Mouse (Mus musculus): Measurements from ENCODE around the gene Cdcp1. TPM values are rescaled to one million over a fixed set of nuclear protein-coding genes. Genes with fewer than 3 reads are reported as not detected.

The Cdcp1 gene
- polyA plus RNA-seq, 1 experiment: not detected

DNA sequence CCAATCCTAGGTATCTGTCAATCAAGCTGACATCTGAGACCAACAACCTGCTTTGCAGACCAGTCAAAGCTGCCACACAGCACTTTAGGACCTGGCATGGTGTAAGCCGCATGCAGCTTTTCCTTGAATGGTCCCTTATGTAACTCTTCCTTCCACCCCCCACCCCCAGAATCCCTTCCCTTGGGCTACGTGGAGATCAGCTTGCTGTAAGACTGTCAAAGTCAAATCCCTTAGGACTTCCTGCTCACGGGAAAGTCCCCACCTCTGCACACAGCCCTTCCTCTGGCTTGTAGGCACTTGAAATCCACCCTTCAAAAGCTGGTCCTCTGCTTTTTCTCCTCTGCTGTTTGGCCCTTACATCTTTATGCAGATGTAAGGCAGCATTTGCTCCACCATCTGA lies 19.8 kb upstream of the Cdcp1 start:
- no peaks in the 10 kb centered on the region for H3K79me2 ChIP-seq (ENCODE audit: control insufficient read depth, insufficient read depth)
- no peak overlapping the region for H3ac ChIP-seq (ENCODE audit: control insufficient read depth, insufficient read length)
- H3K36me3 ChIP-seq (ENCODE audit: control insufficient read depth, insufficient read depth): no peaks in the 10 kb centered on the region
- no peak overlapping the region for H3K4me3 ChIP-seq
- TF ChIP-seq TCF12 (IDR thresholded peaks at IDR 0.05; ENCODE audit: insufficient read depth, poor library complexity, severe bottlenecking) (no peak), POLR2A (IDR thresholded peaks at IDR 0.05; ENCODE audit: insufficient read length, low read depth) (no peak), USF1 (IDR thresholded peaks at IDR 0.05; ENCODE audit: low read depth) (no peak), REST (IDR thresholded peaks at IDR 0.05; ENCODE audit: insufficient read depth, insufficient read length) (no peak), SRF (IDR thresholded peaks at IDR 0.05; ENCODE audit: control insufficient read depth, insufficient read length, low read depth) (no peak)
- no peaks in the 10 kb centered on the region for H3K27me3 ChIP-seq (ENCODE audit: control insufficient read depth, insufficient read depth, insufficient read length)
- H3K4me2 ChIP-seq (ENCODE audit: low read depth): no peak overlapping the region

DNA sequence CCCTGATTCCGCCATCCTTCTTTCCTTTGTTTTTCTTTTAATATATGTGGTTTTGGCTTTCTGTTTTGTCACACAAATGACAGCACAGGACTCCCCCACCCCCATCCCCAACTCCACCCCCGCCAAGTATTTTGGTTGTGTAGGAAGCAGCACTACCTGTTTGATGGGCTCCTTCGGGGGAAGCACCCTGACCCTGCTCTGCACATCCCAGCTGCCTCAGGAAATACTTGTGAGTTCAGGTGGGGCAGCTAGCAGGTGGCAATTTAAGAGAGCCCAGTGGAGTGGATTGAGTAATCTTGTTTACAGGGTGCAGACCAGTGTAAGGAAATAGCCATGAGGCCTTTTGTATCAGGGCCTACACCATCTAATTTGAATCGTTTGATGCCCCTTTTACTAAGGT lies 14.0 kb upstream of the Cdcp1 start:
- no peak overlapping the region for H3K4me3 ChIP-seq
- H3ac ChIP-seq (ENCODE audit: control insufficient read depth, insufficient read length): no peak overlapping the region
- H3K36me3 ChIP-seq (ENCODE audit: control insufficient read depth, insufficient read depth): no peaks in the 10 kb centered on the region
- H3K79me2 ChIP-seq (ENCODE audit: control insufficient read depth, insufficient read depth): no peaks in the 10 kb centered on the region
- TF ChIP-seq MAX (IDR thresholded peaks at IDR 0.05; ENCODE audit: low read depth) (no peak), TCF3 (IDR thresholded peaks at IDR 0.05; ENCODE audit: insufficient read length, low read depth) (no peak), E2F4 (IDR thresholded peaks at IDR 0.05; ENCODE audit: insufficient read depth) (no peak), CEBPB (IDR thresholded peaks at IDR 0.05; ENCODE audit: insufficient read depth, poor library complexity, severe bottlenecking) (no peak), REST (IDR thresholded peaks at IDR 0.05; ENCODE audit: insufficient read depth, insufficient read length) (no peak), POLR2AphosphoS2 (IDR thresholded peaks at IDR 0.05; ENCODE audit: insufficient read length, low read depth) (no peak), POLR2A (IDR thresholded peaks at IDR 0.05; ENCODE audit: insufficient read length, low read depth) (no peak)
- no peak overlapping the region for H3K4me2 ChIP-seq (ENCODE audit: low read depth)
- H3K27me3 ChIP-seq (ENCODE audit: control insufficient read depth, insufficient read depth, insufficient read length): no peaks in the 10 kb centered on the region

DNA sequence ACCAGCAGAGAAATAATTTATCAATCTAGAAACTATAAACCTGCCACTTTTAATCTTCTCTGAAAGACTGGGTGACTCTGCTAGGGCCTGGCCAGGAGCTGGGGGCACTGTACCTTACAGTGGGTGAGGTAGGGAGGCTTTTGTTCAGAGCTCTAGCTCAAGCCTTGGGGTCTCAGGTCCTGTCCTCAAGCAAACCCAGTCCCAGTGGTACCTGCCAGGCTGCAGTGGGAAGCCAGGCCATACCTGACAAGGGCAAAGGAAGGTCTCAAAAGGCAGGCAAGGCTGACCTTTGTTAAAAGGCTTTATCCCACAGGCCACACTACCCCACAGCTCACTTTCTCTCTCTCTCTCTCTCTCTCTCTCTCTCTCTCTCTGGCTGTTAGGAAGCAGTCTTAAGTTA lies 12.8 kb upstream of the Cdcp1 start:
- Histone ChIP-seq H3K4me3 (no peak overlapping the region), H3K27me3 (ENCODE audit: control insufficient read depth, insufficient read depth, insufficient read length) (no peaks in the 10 kb centered on the region), H3K36me3 (ENCODE audit: control insufficient read depth, insufficient read depth) (no peaks in the 10 kb centered on the region), H3ac (ENCODE audit: control insufficient read depth, insufficient read length) (no peak overlapping the region), H3K79me2 (ENCODE audit: control insufficient read depth, insufficient read depth) (no peaks in the 10 kb centered on the region), H3K4me2 (ENCODE audit: low read depth) (no peak overlapping the region)
- TF ChIP-seq CEBPB (IDR thresholded peaks at IDR 0.05; ENCODE audit: insufficient read depth, poor library complexity, severe bottlenecking) (no peak), MYOD1 (IDR thresholded peaks at IDR 0.05; ENCODE audit: control insufficient read depth in 1 of 3, insufficient read length in 2 of 3, low read depth in 2 of 3) (no peak), TCF3 (IDR thresholded peaks at IDR 0.05; ENCODE audit: insufficient read length, low read depth) (no peak), POLR2A (IDR thresholded peaks at IDR 0.05; ENCODE audit: insufficient read length, low read depth) (no peak), USF1 (IDR thresholded peaks at IDR 0.05; ENCODE audit: low read depth) (no peak), TCF12 (IDR thresholded peaks at IDR 0.05; ENCODE audit: insufficient read depth, poor library complexity, severe bottlenecking) (no peak), POLR2AphosphoS2 (IDR thresholded peaks at IDR 0.05; ENCODE audit: insufficient read length, low read depth) (no peak), SRF (IDR thresholded peaks at IDR 0.05; ENCODE audit: control insufficient read depth, insufficient read length, low read depth) (no peak)

- no peak for TF ChIP-seq MYOG (IDR thresholded peaks at IDR 0.05; ENCODE audit: control insufficient read depth in 1 of 3, insufficient read depth in 1 of 3, insufficient read length in 2 of 3, low read depth in 2 of 3)
- no peak for TF ChIP-seq TCF12 (IDR thresholded peaks at IDR 0.05; ENCODE audit: insufficient read depth, poor library complexity, severe bottlenecking)
- TF ChIP-seq E2F4 (IDR thresholded peaks at IDR 0.05; ENCODE audit: insufficient read depth): no peak
- TF ChIP-seq REST (IDR thresholded peaks at IDR 0.05; ENCODE audit: insufficient read depth, insufficient read length): no peak
- TF ChIP-seq SRF (IDR thresholded peaks at IDR 0.05; ENCODE audit: control insufficient read depth, insufficient read length, low read depth): no peak
- TF ChIP-seq MYOD1 (IDR thresholded peaks at IDR 0.05; ENCODE audit: control insufficient read depth in 1 of 3, insufficient read length in 2 of 3, low read depth in 2 of 3): no peak
- TF ChIP-seq POLR2AphosphoS2 (IDR thresholded peaks at IDR 0.05; ENCODE audit: insufficient read length, low read depth): no peak
- no peak for TF ChIP-seq CEBPB (IDR thresholded peaks at IDR 0.05; ENCODE audit: insufficient read depth, poor library complexity, severe bottlenecking)
- TF ChIP-seq TCF3 (IDR thresholded peaks at IDR 0.05; ENCODE audit: insufficient read length, low read depth): no peak
- TF ChIP-seq POLR2A (IDR thresholded peaks at IDR 0.05; ENCODE audit: insufficient read length, low read depth): no peak
- TF ChIP-seq MAX (IDR thresholded peaks at IDR 0.05; ENCODE audit: low read depth): no peak
- TF ChIP-seq USF1 (IDR thresholded peaks at IDR 0.05; ENCODE audit: low read depth): no peak
- H3K27me3 ChIP-seq (ENCODE audit: control insufficient read depth, insufficient read depth, insufficient read length): no peaks in the 10 kb centered on the region
- no peaks in the 10 kb centered on the region for H3K79me2 ChIP-seq (ENCODE audit: control insufficient read depth, insufficient read depth)
- H3K4me3 ChIP-seq: no peak overlapping the region
- no peak overlapping the region for H3K4me2 ChIP-seq (ENCODE audit: low read depth)
- H3K36me3 ChIP-seq (ENCODE audit: control insufficient read depth, insufficient read depth): no peaks in the 10 kb centered on the region
- no peak overlapping the region for H3ac ChIP-seq (ENCODE audit: control insufficient read depth, insufficient read length)
These were observed 11.4 kb upstream of the Cdcp1 start for GRCm38 (mm10) chr9:123227106-123227750.

GRCm38 (mm10) chr9:123224863-123225431 lies 9.1 kb upstream of the Cdcp1 start:
- no peaks in the 10 kb centered on the region for H3K27me3 ChIP-seq (ENCODE audit: control insufficient read depth, insufficient read depth, insufficient read length)

More at GRCm38 (mm10) chr9:123224863-123225431, 9.1 kb upstream of the Cdcp1 start:
- Histone ChIP-seq H3K4me2 (ENCODE audit: low read depth) (no peak overlapping the region), H3K79me2 (ENCODE audit: control insufficient read depth, insufficient read depth) (no peaks in the 10 kb centered on the region), H3ac (ENCODE audit: control insufficient read depth, insufficient read length) (no peak overlapping the region), H3K4me3 (no peak overlapping the region), H3K36me3 (ENCODE audit: control insufficient read depth, insufficient read depth) (no peaks in the 10 kb centered on the region)
- TF ChIP-seq TCF3 (IDR thresholded peaks at IDR 0.05; ENCODE audit: insufficient read length, low read depth): no peak
- no peak for TF ChIP-seq POLR2AphosphoS2 (IDR thresholded peaks at IDR 0.05; ENCODE audit: insufficient read length, low read depth)
- TF ChIP-seq CEBPB (IDR thresholded peaks at IDR 0.05; ENCODE audit: insufficient read depth, poor library complexity, severe bottlenecking): no peak
- TF ChIP-seq USF1 (IDR thresholded peaks at IDR 0.05; ENCODE audit: low read depth): no peak
- no peak for TF ChIP-seq POLR2A (IDR thresholded peaks at IDR 0.05; ENCODE audit: insufficient read length, low read depth)
- TF ChIP-seq TCF12 (IDR thresholded peaks at IDR 0.05; ENCODE audit: insufficient read depth, poor library complexity, severe bottlenecking): no peak
- no peak for TF ChIP-seq MAX (IDR thresholded peaks at IDR 0.05; ENCODE audit: low read depth)
- TF ChIP-seq MYOD1 (IDR thresholded peaks at IDR 0.05; ENCODE audit: control insufficient read depth in 1 of 3, insufficient read length in 2 of 3, low read depth in 2 of 3): no peak
- no peak for TF ChIP-seq MYOG (IDR thresholded peaks at IDR 0.05; ENCODE audit: control insufficient read depth in 1 of 3, insufficient read depth in 1 of 3, insufficient read length in 2 of 3, low read depth in 2 of 3)
